Mouse (Mus musculus): Measurements from ENCODE around the gene Proz.
"Not testable (repeated sequence)": the region's sequence is repeated elsewhere in the genome, so short reads cannot be mapped to it uniquely, and the experiment has no call there.

Gene Proz

GRCm38 (mm10) chr8:13060441-13061150 lies at the start of gene Proz:
Gene Proz (plus strand): TSS chr8:13060914.
- in situ Hi-C loops (cut with MboI; ENCODE audit: unreplicated experiment in 2 of 2), result no loop called here

- in situ Hi-C loops (cut with MboI; ENCODE audit: unreplicated experiment in 2 of 2), result no loop called here
Measured at GRCm38 (mm10) chr8:13019560-13019959, 41.2 kb upstream of the Proz start.

GRCm38 (mm10) chr8:13021830-13022229 lies 38.9 kb upstream of the Proz start:
- in situ Hi-C loops (cut with MboI; ENCODE audit: unreplicated experiment in 2 of 2), result no loop called here

- in situ Hi-C loops (cut with MboI; ENCODE audit: unreplicated experiment in 2 of 2), result no loop called here
Measured at GRCm38 (mm10) chr8:13025487-13026224, 35.1 kb upstream of the Proz start, which contains the start of gene F7. Gene F7 (plus strand): TSS chr8:13026034.

GRCm38 (mm10) chr8:13027615-13028014 lies 33.1 kb upstream of the Proz start:
- in situ Hi-C loops (cut with MboI; ENCODE audit: unreplicated experiment in 2 of 2), result no loop called here

GRCm38 (mm10) chr8:13028482-13028881 lies 32.2 kb upstream of the Proz start:
- in situ Hi-C loops (cut with MboI; ENCODE audit: unreplicated experiment in 2 of 2), result no loop called here

GRCm38 (mm10) chr8:13036346-13036812 lies 24.3 kb upstream of the Proz start:
- in situ Hi-C loops (cut with MboI; ENCODE audit: unreplicated experiment in 2 of 2), result no loop called here

GRCm38 (mm10) chr8:13037015-13037414 lies 23.7 kb upstream of the Proz start, which contains the start of gene F10:
Gene F10 (plus strand): TSS chr8:13037308.
- in situ Hi-C loops (cut with MboI; ENCODE audit: unreplicated experiment in 2 of 2), result no loop called here

- in situ Hi-C loops (cut with MboI; ENCODE audit: unreplicated experiment in 2 of 2), result no loop called here
Measured at GRCm38 (mm10) chr8:13037569-13037968, 23.1 kb upstream of the Proz start.

- in situ Hi-C loops (cut with MboI; ENCODE audit: unreplicated experiment in 2 of 2), result no loop called here
Measured at GRCm38 (mm10) chr8:13039054-13039453, 21.7 kb upstream of the Proz start.

GRCm38 (mm10) chr8:13041459-13041858 lies 19.3 kb upstream of the Proz start:
- in situ Hi-C loops (cut with MboI; ENCODE audit: unreplicated experiment in 2 of 2), result no loop called here

GRCm38 (mm10) chr8:13047652-13048051 lies 13.1 kb upstream of the Proz start:
- in situ Hi-C loops (cut with MboI; ENCODE audit: unreplicated experiment in 2 of 2), result no loop called here

- in situ Hi-C loops (cut with MboI; ENCODE audit: unreplicated experiment in 2 of 2), result no loop called here
Measured at GRCm38 (mm10) chr8:13050550-13050949, 10.2 kb upstream of the Proz start.

GRCm38 (mm10) chr8:13057351-13057750 lies 3.4 kb upstream of the Proz start:
- in situ Hi-C loops (cut with MboI; ENCODE audit: unreplicated experiment in 2 of 2), result no loop called here

GRCm38 (mm10) chr8:13063112-13063511 lies 2.4 kb downstream of the Proz start:
- in situ Hi-C loops (cut with MboI; ENCODE audit: unreplicated experiment in 2 of 2), result no loop called here

GRCm38 (mm10) chr8:13073255-13073654 lies 12.5 kb downstream of the Proz start:
- in situ Hi-C loops (cut with MboI; ENCODE audit: unreplicated experiment in 2 of 2), result no loop called here

- in situ Hi-C loops (cut with MboI; ENCODE audit: unreplicated experiment in 2 of 2), result no loop called here
Measured at GRCm38 (mm10) chr8:13075044-13075443, 14.3 kb downstream of the Proz start.

GRCm38 (mm10) chr8:13075579-13075978 lies 14.9 kb downstream of the Proz start:
- in situ Hi-C loops (cut with MboI; ENCODE audit: unreplicated experiment in 2 of 2), result not testable (repeated sequence)

- in situ Hi-C loops (cut with MboI; ENCODE audit: unreplicated experiment in 2 of 2), result no loop called here
Measured at GRCm38 (mm10) chr8:13077542-13077941, 16.8 kb downstream of the Proz start.

- in situ Hi-C loops (cut with MboI; ENCODE audit: unreplicated experiment in 2 of 2), result loop anchor here (25.0 kb wide), 3 partner anchors 483 to 683 kb away; partner anchors contain the start of genes Cdc16 (in 1 of the 2) and Upf3a (in 1 of the 2)
Measured at GRCm38 (mm10) chr8:13104691-13105086, 44.0 kb downstream of the Proz start.

GRCm38 (mm10) chr8:13105087-13105881 lies 44.6 kb downstream of the Proz start, which contains the start of the genes Pcid2 and Cul4a:
Gene Pcid2 (minus strand): TSS chr8:13105459.
Gene Cul4a (plus strand): TSS chr8:13105621.
- in situ Hi-C loops (cut with MboI; ENCODE audit: unreplicated experiment in 2 of 2), result loop anchor here (25.0 kb wide), 3 partner anchors 482 to 682 kb away; partner anchors contain the start of genes Cdc16 (in 1 of the 2) and Upf3a (in 1 of the 2)
